In the genomic region with DNA sequence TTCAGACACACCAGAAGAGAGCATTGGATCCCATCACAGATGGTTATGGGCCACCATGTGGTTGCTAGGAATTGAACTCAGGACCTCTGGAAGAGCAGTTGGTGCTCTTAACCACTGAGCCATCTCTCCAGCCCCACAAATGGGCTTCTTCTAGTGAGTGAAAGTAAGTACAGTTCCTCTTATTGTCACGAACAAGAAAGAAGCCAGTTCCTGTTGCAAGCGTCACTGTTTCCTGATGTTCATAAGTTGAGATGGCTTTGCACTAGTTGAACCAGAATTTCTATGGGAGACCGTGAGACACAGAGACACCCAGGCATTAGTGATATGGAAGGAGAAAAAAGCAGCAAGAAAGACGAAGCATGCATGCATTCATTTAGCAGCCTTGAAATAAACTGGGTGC, we compare ENCODE assay signal across 24 mouse cellular contexts.
DNase-seq lines count a peak whose midpoint lies in the region; ATAC-seq and TF ChIP-seq lines count a peak whose summit lies in the region.
"Had no signal": no experiment of that assay in that cellular context is flagged by ENCODE, and none has a peak within 500 bp of the region (broad histone marks: within the 10 kb centered on the region; RNA-seq: fewer than 3 reads in every experiment).

No protein-coding gene starts in this region.

- H3K4me1 ChIP-seq in bone marrow macrophage, adult 2 months (ENCODE audit: control insufficient read depth, insufficient read depth, low read length): peaks cover 8% of the 10 kb centered on the region
- H3K4me1 ChIP-seq in forebrain, embryonic 14.5 days (ENCODE audit: control insufficient read depth, insufficient read depth, low read length): no peaks in the 10 kb centered on the region
- H3K4me1 ChIP-seq: embryonic facial prominence, embryonic 12.5 days; forebrain, embryonic 13.5 days had no signal

- H3K36me3 ChIP-seq in forebrain, embryonic 14.5 days (ENCODE audit: control insufficient read depth, insufficient read depth, low read length): no peaks in the 10 kb centered on the region
- H3K36me3 ChIP-seq: embryonic facial prominence, embryonic 10.5 days; embryonic facial prominence, embryonic 12.5 days; G1E had no signal

- TF ChIP-seq CTCF in bone marrow macrophage, adult 2 months (IDR thresholded peaks at IDR 0.05; ENCODE audit: low read depth, low read length): no peak

- DNase-seq in spleen, postnatal 10 days (ENCODE audit: low spot score in 2 of 2): no peak
- no peak for DNase-seq in forebrain, embryonic 14.5 days (ENCODE audit: low spot score)
- DNase-seq: adrenal gland, adult 8-10 months; adrenal gland, postnatal 14 days; adrenal gland, postnatal 36 days; B cell, adult 2 months; cerebellum, adult 11 months; cerebellum, adult 18-20 months; cerebellum, adult 8-10 months; cerebellum, adult 9-11 months; cerebellum, postnatal 14 days; cerebellum, postnatal 36 days had no signal

- TF ChIP-seq POLR2A in bone marrow macrophage, adult 2 months (IDR thresholded peaks at IDR 0.05; ENCODE audit: borderline replicate concordance, low read depth, low read length): no peak

- H3K9me3 ChIP-seq in forebrain, embryonic 14.5 days (replicated peaks; ENCODE audit: control insufficient read depth, low read length): no peaks in the 10 kb centered on the region
- H3K9me3 ChIP-seq: embryonic facial prominence, embryonic 10.5 days; embryonic facial prominence, embryonic 12.5 days; forebrain, embryonic 13.5 days had no signal

- 93% methylated on average over 4 of the region's 4 CpGs for WGBS in forebrain, embryonic 14.5 days

- H3K9ac ChIP-seq in forebrain, embryonic 14.5 days (ENCODE audit: low read length): no peak overlapping the region
- H3K9ac ChIP-seq: embryonic facial prominence, embryonic 12.5 days; forebrain, embryonic 13.5 days had no signal

- H3K4me3 ChIP-seq in bone marrow macrophage, adult 2 months (ENCODE audit: insufficient read depth, low read length): no peak overlapping the region
- H3K4me3 ChIP-seq in forebrain, embryonic 14.5 days (ENCODE audit: low read depth, low read length): no peak overlapping the region
- H3K4me3 ChIP-seq: embryonic facial prominence, embryonic 10.5 days; embryonic facial prominence, embryonic 12.5 days; forebrain, embryonic 13.5 days had no signal

- peak overlapping the region; percentile 13; the same call in 1 of the 2 replicates for H3K27ac ChIP-seq in bone marrow macrophage, adult 2 months (ENCODE audit: insufficient read depth, low read depth, low read length)
- H3K27ac ChIP-seq in forebrain, embryonic 14.5 days (ENCODE audit: low read depth, low read length): no peak overlapping the region
- H3K27ac ChIP-seq: embryonic facial prominence, embryonic 10.5 days; embryonic facial prominence, embryonic 12.5 days; forebrain, embryonic 13.5 days had no signal

- peak; percentile 90 for ATAC-seq in granulocyte monocyte progenitor cell, adult 5-6 weeks (replicated peaks; ENCODE audit: poor library complexity, severe bottlenecking)
- peak; percentile 87 for ATAC-seq in megakaryocyte progenitor cell, adult 5-6 weeks (replicated peaks; ENCODE audit: poor library complexity)
- no peak for ATAC-seq in forebrain, embryonic 14.5 days
- ATAC-seq: activated CD4-positive, CD25-positive, alpha-beta regulatory T cell, adult 4 months; CD4-positive, CD25-positive, alpha-beta regulatory T cell, adult 4 months; forebrain, embryonic 13.5 days; forebrain, embryonic 16.5 days; Patski had no signal

- H3K27me3 ChIP-seq in forebrain, embryonic 14.5 days (replicated peaks; ENCODE audit: control insufficient read depth, insufficient read depth, low read length): no peaks in the 10 kb centered on the region
- H3K27me3 ChIP-seq: CH12.LX; embryonic facial prominence, embryonic 12.5 days; forebrain, embryonic 13.5 days; Patski had no signal

- no peak overlapping the region for H3K4me2 ChIP-seq in forebrain, embryonic 14.5 days (ENCODE audit: low read length)
- H3K4me2 ChIP-seq: embryonic facial prominence, embryonic 12.5 days; forebrain, embryonic 13.5 days had no signal
